Mouse (Mus musculus) intestine, embryonic 16.5 days (tissue): ENCODE measurements at regions not wholly inside any gene's neighbourhood (a gene's known extent, or its start where the extent isn't known, plus 50 kb on each side); places are given as distances from the start of the nearest gene placed in this dataset.

Experiments
- ATAC-seq: fragments of 200-750 bp; cut with Nextera tagmentation; 2 replicates; pipeline ENCODE4 v1.8.0; 2017; ENCODE audit warnings: moderate TSS enrichment, moderate library complexity
- H3K27ac ChIP-seq: fragments of 300-500 bp; sonication (generic); 2 replicates; pipeline ENCODE4 v1.5.1; 2014; ENCODE audit warnings: mild to moderate bottlenecking, low read length
- H3K27me3 ChIP-seq: fragments of 300-500 bp; sonication (generic); replicated peaks from 2 replicates; pipeline ENCODE4 v1.6.1; 2014; ENCODE audit warnings: low read length, control low read depth, mixed read lengths; ENCODE audit not compliant: control insufficient read depth, insufficient read depth
- H3K36me3 ChIP-seq: fragments of 300-500 bp; sonication (generic); 2 replicates; pipeline ENCODE4 v1.6.1; 2014; ENCODE audit warnings: low read length, control low read depth; ENCODE audit not compliant: control insufficient read depth, insufficient read depth
- H3K4me1 ChIP-seq: fragments of 300-500 bp; sonication (generic); 2 replicates; pipeline ENCODE4 v1.6.1; 2014; ENCODE audit warnings: low read length, control low read depth, mixed read lengths; ENCODE audit not compliant: control insufficient read depth, insufficient read depth
- H3K4me2 ChIP-seq: fragments of 300-500 bp; sonication (generic); 2 replicates; pipeline ENCODE4 v1.6.1; 2014; ENCODE audit warnings: low read depth, low read length, control low read depth
- H3K4me3 ChIP-seq: fragments of 300-500 bp; sonication (generic); 2 replicates; pipeline ENCODE4 v1.5.1; 2014; ENCODE audit warnings: mild to moderate bottlenecking, low read length
- H3K9ac ChIP-seq: fragments of 300-500 bp; sonication (generic); 2 replicates; pipeline ENCODE4 v1.6.1; 2014; ENCODE audit warnings: low read depth, low read length
- H3K9me3 ChIP-seq: fragments of 300-500 bp; sonication (generic); 2 replicates; pipeline ENCODE4 v1.6.1; 2016; ENCODE audit warnings: low read length, control low read depth; ENCODE audit not compliant: control insufficient read depth
- WGBS: fragments of 180-500 bp; shearing (Covaris S2); extraction: QIAGEN DNeasy Blood & Tissue Kit; methylation state at CpG from one replicate; pipeline ENCODE4 v1.1.7; 2014; 5-methylcytosine and 5-hydroxymethylcytosine counted together

DNA sequence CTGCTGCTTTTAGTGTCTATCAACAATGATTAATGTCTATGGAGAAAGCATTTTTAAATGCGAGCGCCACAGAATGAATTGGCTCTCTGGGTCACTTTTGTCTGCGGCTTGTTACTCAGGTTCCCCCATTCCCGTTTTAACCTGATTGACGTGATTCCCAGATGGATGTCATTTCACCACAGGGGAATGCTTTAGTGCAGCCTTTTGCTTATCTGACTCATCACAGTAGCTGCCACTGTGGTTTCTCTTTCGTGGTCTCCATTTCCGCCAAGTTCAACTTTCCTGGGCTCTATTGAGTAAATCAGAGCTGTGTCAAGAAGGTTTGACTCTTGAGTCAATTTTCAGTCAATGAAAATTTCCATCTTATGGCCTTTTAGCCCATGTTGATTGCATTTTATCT lies 110.6 kb upstream of the Aldh1b1 start:
- Histone ChIP-seq H3K9ac (no peak overlapping the region), H3K4me3 (no peak overlapping the region), H3K4me1 (no peaks in the 10 kb centered on the region), H3K27ac (no peak overlapping the region), H3K4me2 (no peak overlapping the region), H3K9me3 (no peaks in the 10 kb centered on the region), H3K27me3 (no peaks in the 10 kb centered on the region), H3K36me3 (no peaks in the 10 kb centered on the region)
- no peak for ATAC-seq
- WGBS, result 73% methylated on average over 7 of the region's 7 CpGs

DNA sequence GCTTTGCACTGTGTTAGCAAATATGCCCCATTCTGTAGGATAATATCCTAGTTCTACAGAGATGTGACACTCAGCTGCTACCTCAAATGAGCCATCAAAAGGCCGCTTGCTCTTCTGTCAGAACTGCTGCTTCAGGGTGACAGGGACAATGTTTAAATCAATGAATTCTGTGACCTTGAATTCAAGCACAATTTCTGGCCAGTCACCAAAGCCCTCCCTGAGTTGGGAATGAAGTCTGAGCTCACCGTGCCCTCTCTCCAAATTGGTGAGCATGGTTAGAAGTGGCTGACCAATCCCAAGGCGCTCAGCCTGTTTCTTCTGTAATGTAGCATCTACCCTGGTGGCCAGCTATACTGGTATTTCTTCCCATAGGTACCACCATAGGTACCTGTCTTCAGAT lies 113.8 kb upstream of the Aldh1b1 start:
- 87% methylated on average over 3 of the region's 3 CpGs for WGBS

DNA sequence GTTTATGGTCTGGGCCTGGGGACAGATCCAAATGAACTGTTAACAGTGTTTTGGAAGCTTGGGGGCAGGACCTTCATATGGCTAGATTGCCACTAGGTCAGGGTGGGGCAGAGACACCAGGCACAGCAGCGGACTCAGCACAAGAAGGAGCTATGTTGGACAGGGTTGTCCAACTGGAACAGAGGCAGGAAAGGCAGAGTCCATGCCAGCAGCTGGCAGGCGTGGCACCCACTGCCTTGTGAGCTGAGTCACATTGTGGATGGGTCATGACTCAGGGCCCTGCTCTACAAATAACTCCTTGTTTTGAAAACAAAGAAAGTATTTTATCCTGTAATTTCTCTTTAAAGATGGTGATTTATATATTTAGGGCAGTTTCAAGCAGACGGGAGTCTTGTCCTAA lies 115.6 kb upstream of the Aldh1b1 start:
- no peak overlapping the region for H3K4me3 ChIP-seq
- no peak for ATAC-seq
- no peaks in the 10 kb centered on the region for H3K36me3 ChIP-seq
- 69% methylated on average over 3 of the region's 3 CpGs for WGBS
- no peaks in the 10 kb centered on the region for H3K4me1 ChIP-seq
- no peak overlapping the region for H3K27ac ChIP-seq
- no peaks in the 10 kb centered on the region for H3K27me3 ChIP-seq
- no peaks in the 10 kb centered on the region for H3K9me3 ChIP-seq
- H3K9ac ChIP-seq, result no peak overlapping the region
- H3K4me2 ChIP-seq, result no peak overlapping the region

More for the DNA sequence above, 113.8 kb upstream of the Aldh1b1 start:
- H3K27me3 ChIP-seq, result no peaks in the 10 kb centered on the region
- H3K4me3 ChIP-seq, result no peak overlapping the region
- no peak overlapping the region for H3K4me2 ChIP-seq
- H3K9me3 ChIP-seq, result no peaks in the 10 kb centered on the region
- H3K9ac ChIP-seq, result no peak overlapping the region
- no peak for ATAC-seq
- no peaks in the 10 kb centered on the region for H3K36me3 ChIP-seq
- H3K4me1 ChIP-seq, result no peaks in the 10 kb centered on the region
- H3K27ac ChIP-seq, result no peak overlapping the region

DNA sequence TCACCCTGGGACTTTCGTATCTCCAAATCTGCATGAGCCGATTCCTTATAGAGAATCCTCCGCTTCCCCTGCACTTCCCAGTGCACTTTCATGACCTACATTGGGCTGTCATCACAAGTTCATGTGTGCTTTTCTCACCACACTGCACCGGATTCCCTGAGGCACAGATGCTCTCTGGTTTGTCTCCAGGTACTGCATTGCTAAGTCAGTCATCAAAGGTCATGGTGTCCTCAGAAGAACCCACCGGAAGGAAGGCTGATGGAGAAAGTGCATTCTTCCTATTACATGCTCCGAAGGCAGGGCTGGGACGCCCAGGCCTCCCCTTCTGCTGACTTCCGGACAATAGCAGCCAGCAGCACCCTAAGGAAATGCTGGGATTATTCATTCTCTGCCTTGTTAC lies 116.1 kb upstream of the Aldh1b1 start:
- Histone ChIP-seq H3K27me3 (no peaks in the 10 kb centered on the region), H3K4me2 (no peak overlapping the region), H3K27ac (no peak overlapping the region), H3K36me3 (no peaks in the 10 kb centered on the region), H3K4me3 (no peak overlapping the region), H3K4me1 (no peaks in the 10 kb centered on the region), H3K9me3 (no peaks in the 10 kb centered on the region), H3K9ac (no peak overlapping the region)
- WGBS, result 84% methylated on average over 8 of the region's 8 CpGs
- ATAC-seq, result no peak

DNA sequence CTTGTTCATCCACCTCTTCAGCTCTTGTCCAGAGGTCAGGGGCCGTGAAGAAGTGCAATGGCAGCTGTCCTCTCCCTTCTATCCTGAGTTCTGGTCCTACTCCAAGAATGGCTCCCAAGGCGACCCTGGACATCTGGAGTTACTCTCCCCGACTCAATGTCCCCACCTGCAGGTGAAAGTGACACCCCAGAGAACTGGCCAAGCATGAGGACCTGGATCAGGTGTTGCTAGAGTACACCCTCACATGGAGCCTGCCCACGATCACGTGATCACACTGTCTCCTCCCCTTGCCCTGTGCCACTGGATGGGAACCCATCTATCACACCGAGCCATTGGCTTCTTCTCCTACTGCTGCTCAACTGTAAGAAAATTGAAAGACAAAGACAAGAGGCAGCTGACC lies 122.7 kb upstream of the Aldh1b1 start:
- Histone ChIP-seq H3K9me3 (no peaks in the 10 kb centered on the region), H3K27ac (no peak overlapping the region), H3K4me2 (no peak overlapping the region), H3K4me1 (no peaks in the 10 kb centered on the region), H3K27me3 (no peaks in the 10 kb centered on the region), H3K4me3 (no peak overlapping the region), H3K36me3 (no peaks in the 10 kb centered on the region), H3K9ac (no peak overlapping the region)
- WGBS, result 70% methylated on average over 6 of the region's 6 CpGs
- ATAC-seq, result no peak

DNA sequence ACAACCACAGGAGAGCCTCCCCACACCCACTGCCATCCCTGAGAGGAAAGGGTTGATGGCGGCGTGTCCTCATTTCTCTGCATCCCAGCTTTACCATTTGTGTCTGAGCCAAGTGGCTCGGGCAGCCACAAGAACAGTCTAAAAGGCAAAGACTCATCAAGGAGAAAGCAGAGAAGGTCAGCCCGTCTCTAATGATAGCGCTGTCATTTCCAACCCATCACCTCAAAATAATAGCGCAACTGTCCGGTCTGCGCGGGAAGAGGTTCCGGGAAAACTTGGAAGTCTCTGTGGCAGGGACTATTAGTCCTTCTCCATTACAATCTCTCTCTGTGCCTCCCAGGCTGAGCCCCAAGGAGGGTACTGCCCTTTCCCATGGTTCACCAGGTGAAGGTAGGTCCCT lies 124.5 kb upstream of the Aldh1b1 start:
- H3K4me2 ChIP-seq, result no peak overlapping the region
- no peak overlapping the region for H3K4me3 ChIP-seq
- 90% methylated on average over 10 of the region's 10 CpGs for WGBS

DNA sequence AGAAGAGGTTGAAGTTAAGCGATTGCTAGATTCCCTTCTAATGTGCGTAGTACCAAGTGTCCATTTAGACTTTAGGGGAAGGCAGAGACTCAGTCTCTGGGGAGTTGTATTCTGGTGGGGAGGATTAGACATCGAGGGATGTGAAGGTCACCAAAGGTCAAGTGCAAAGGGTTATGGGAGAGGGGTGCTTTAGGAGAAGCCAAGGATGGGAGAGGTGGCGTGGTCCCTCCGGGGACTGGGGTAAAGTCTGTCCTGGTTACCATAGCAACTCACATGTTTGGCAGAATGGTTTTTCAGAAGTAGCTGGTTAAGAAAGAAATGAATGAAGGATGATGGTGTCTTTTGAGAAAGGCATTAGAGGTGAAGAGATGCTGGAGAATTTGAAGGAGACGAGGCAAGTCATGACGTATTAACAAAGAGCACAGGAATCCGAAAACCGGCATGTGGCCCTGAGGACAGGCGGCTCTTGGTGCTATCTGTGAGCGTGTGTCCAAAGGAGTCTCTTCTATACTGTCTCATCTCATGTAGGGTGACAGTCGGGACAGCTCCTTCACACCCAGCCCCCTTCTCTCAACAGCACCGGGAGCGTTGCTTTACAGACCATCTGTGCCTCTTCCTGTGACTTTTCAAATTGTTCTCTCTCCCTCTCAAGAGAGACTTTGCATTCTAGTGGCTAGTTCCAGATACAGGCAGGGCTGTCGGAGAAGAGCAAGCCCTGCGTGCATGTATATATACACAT lies 125.6 kb upstream of the Aldh1b1 start:
- Histone ChIP-seq H3K36me3 (no peaks in the 10 kb centered on the region), H3K4me2 (no peak overlapping the region), H3K9ac (no peak overlapping the region), H3K27ac (no peak overlapping the region), H3K4me1 (no peaks in the 10 kb centered on the region), H3K9me3 (no peaks in the 10 kb centered on the region), H3K4me3 (no peak overlapping the region), H3K27me3 (no peaks in the 10 kb centered on the region)
- ATAC-seq, result no peak
- 60% methylated on average over 16 of the region's 16 CpGs for WGBS

More for the DNA sequence above, 124.5 kb upstream of the Aldh1b1 start:
- no peak overlapping the region for H3K9ac ChIP-seq
- no peaks in the 10 kb centered on the region for H3K27me3 ChIP-seq
- H3K27ac ChIP-seq, result no peak overlapping the region
- H3K4me1 ChIP-seq, result no peaks in the 10 kb centered on the region
- H3K36me3 ChIP-seq, result no peaks in the 10 kb centered on the region
- no peak for ATAC-seq
- no peaks in the 10 kb centered on the region for H3K9me3 ChIP-seq

DNA sequence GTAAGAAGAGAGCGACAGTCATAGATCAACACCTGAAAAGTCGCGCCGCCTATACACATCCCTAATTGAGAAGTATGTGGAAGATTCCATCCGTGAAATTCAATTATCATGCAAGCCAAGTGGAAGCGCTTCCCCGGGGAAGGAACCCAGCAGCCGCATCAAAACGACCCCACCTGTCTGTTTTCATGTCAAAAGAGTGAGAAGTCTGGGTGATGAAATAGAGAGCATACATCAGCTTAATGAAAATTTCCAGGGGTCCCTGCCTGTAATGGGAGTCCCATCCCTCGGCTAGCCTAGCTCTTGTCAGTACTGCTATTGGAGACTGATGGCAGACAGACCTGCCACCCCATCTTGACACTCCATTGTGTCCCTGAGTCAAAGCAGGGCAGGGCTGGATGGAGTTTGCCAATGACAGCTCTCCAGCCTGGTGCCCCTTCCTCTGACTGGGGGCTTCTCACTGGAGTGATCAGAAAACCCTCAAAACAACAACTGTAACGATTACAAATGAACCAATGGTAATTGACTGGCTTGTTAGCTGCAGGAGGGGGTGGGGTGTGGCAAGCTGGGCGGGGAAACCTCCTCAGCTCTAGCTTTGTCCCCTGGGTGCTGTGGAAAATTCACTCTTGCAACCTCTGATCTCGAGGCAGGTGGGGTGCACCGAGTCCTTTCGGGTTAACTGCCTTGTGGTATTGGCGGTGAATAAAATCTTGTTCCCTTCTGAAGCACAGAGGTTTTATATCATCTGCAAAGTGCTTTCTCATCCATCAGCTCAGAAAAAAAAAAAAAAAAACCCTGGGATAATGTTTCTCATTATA lies 126.4 kb upstream of the Aldh1b1 start:
- Histone ChIP-seq H3K36me3 (no peaks in the 10 kb centered on the region), H3K27ac (no peak overlapping the region), H3K27me3 (no peaks in the 10 kb centered on the region), H3K4me3 (no peak overlapping the region), H3K9ac (no peak overlapping the region), H3K4me2 (no peak overlapping the region), H3K4me1 (no peaks in the 10 kb centered on the region), H3K9me3 (no peaks in the 10 kb centered on the region)
- no peak for ATAC-seq
- WGBS, result 52% methylated on average over 16 of the region's 16 CpGs

DNA sequence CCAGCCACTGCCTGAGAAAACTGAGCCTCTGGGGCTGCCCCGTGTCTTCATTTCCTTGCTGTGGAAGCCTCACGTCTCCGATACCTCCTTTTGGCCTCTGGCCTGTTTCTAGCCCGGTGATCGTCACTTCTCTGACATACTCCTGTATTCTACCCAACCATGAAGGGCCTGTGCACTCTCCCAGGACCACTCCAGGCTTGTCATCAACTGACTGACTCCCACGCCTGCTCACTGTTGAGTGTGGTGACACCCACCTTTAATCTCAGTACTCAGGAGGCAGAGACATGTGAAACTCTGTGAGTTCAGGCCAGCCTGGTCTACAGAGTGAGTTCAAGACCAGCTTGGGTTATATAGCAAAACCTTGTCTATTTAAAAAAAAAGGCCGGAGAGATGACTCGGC lies 132.1 kb upstream of the Shb start:
- Histone ChIP-seq H3K27ac (no peak overlapping the region), H3K4me2 (no peak overlapping the region), H3K4me1 (no peaks in the 10 kb centered on the region), H3K27me3 (no peaks in the 10 kb centered on the region), H3K4me3 (no peak overlapping the region), H3K36me3 (no peaks in the 10 kb centered on the region), H3K9me3 (no peaks in the 10 kb centered on the region), H3K9ac (no peak overlapping the region)
- WGBS, result 83% methylated on average over 8 of the region's 8 CpGs
- no peak for ATAC-seq
